Mouse (Mus musculus) kidney, embryonic 14.5 days (tissue): ENCODE data around the gene Tmem251. TPM values are rescaled to one million over a fixed set of nuclear protein-coding genes. Genes with fewer than 3 reads are reported as not detected.

Source experiments
- ATAC-seq: fragments of 200-750 bp; cut with Nextera tagmentation; 2 replicates; pipeline ENCODE4 v1.8.0; 2017; ENCODE audit warnings: moderate number of reproducible peaks, mild to moderate bottlenecking, moderate TSS enrichment, moderate library complexity; ENCODE audit not compliant: low FRiP score, low TSS enrichment
- H3K27ac ChIP-seq: fragments of 300-500 bp; sonication (generic); 2 replicates; pipeline ENCODE4 v1.5.1; 2014; ENCODE audit warnings: low read depth, mild to moderate bottlenecking, low read length, moderate library complexity, mixed read lengths
- H3K27me3 ChIP-seq: fragments of 300-500 bp; sonication (generic); 2 replicates; pipeline ENCODE4 v1.6.1; 2014; ENCODE audit warnings: mild to moderate bottlenecking, low read length; ENCODE audit not compliant: control insufficient read depth, insufficient read depth
- H3K36me3 ChIP-seq: fragments of 300-500 bp; sonication (generic); 2 replicates; pipeline ENCODE4 v1.6.1; 2014; ENCODE audit warnings: low read length, mixed read lengths; ENCODE audit not compliant: control insufficient read depth, insufficient read depth
- H3K4me1 ChIP-seq: fragments of 300-500 bp; sonication (generic); 2 replicates; pipeline ENCODE4 v1.6.1; 2014; ENCODE audit warnings: low read length, mixed read lengths; ENCODE audit not compliant: control insufficient read depth, insufficient read depth
- H3K4me2 ChIP-seq: fragments of 300-500 bp; sonication (generic); replicated peaks from 2 replicates; pipeline ENCODE4 v1.6.1; 2014; ENCODE audit warnings: low read depth, mild to moderate bottlenecking, low read length
- H3K4me3 ChIP-seq: fragments of 300-500 bp; sonication (generic); 2 replicates; pipeline ENCODE4 v1.5.1; 2014; ENCODE audit warnings: mild to moderate bottlenecking, low read length
- H3K9ac ChIP-seq: fragments of 300-500 bp; sonication (generic); 2 replicates; pipeline ENCODE4 v1.6.1; 2014; ENCODE audit warnings: low read depth, mild to moderate bottlenecking, low read length, moderate library complexity
- H3K9me3 ChIP-seq: fragments of 300-500 bp; sonication (generic); 2 replicates; pipeline ENCODE4 v1.6.1; 2016; ENCODE audit warnings: low read length; ENCODE audit not compliant: control insufficient read depth
- WGBS: fragments of 180-500 bp; shearing (Covaris S2); extraction: QIAGEN DNeasy Blood & Tissue Kit; methylation state at CpG from one replicate; pipeline ENCODE4 v1.1.7; 2014; 5-methylcytosine and 5-hydroxymethylcytosine counted together
- polyA plus RNA-seq: library from polyadenylated mRNA; unstranded; fragments of >200 nt; fragmentation: Nextera tagmentation; extraction: Ambion mirVana; gene quantifications from 2 replicates; pipeline ENCODE4 v1.2.1, GENCODE M21; 2014

The Tmem251 gene
- polyA plus RNA-seq, 1 experiment from 2014 or later: 12.1 TPM

DNA sequence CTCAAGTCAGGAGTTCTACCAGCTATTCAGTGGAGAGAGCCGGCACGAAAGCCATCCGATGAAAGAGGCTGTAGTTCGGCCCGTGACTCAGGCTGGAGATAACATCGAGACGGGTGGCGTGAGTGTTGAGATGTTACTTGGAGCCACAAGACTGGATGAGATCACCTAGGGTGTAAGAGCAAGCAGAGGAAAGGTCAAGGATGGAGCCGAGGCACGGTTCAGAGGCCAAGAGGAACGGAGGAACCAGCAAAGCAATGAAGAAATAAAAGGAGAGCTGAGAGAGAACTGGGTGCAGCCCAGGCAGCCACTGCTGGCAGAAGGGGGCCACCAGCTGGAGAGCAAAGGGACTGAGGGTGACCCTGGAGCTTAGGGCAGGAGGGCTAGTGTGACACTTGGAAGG is 35.3 kb upstream of the Tmem251 start:
- WGBS: 58% methylated on average over 11 of the region's 11 CpGs
- no peak for ATAC-seq
- H3K4me2 ChIP-seq: no peak overlapping the region
- H3K9ac ChIP-seq: no peak overlapping the region
- H3K27ac ChIP-seq: no peak overlapping the region
- H3K9me3 ChIP-seq: no peaks in the 10 kb centered on the region
- no peaks in the 10 kb centered on the region for H3K36me3 ChIP-seq
- H3K4me1 ChIP-seq: peaks cover 19% of the 10 kb centered on the region
- H3K27me3 ChIP-seq: no peaks in the 10 kb centered on the region
- no peak overlapping the region for H3K4me3 ChIP-seq

- Histone ChIP-seq H3K4me1 (peaks cover 10% of the 10 kb centered on the region; the same call in 1 of the 2 replicates), H3K36me3 (no peaks in the 10 kb centered on the region), H3K27me3 (no peaks in the 10 kb centered on the region), H3K27ac (no peak overlapping the region), H3K4me2 (no peak overlapping the region), H3K9ac (no peak overlapping the region), H3K9me3 (no peaks in the 10 kb centered on the region), H3K4me3 (no peak overlapping the region)
- 87% methylated on average over 5 of the region's 5 CpGs for WGBS
- ATAC-seq: no peak
Measured at GRCm38 (mm10) chr12:102709896-102710295, 33.7 kb upstream of the Tmem251 start.

DNA sequence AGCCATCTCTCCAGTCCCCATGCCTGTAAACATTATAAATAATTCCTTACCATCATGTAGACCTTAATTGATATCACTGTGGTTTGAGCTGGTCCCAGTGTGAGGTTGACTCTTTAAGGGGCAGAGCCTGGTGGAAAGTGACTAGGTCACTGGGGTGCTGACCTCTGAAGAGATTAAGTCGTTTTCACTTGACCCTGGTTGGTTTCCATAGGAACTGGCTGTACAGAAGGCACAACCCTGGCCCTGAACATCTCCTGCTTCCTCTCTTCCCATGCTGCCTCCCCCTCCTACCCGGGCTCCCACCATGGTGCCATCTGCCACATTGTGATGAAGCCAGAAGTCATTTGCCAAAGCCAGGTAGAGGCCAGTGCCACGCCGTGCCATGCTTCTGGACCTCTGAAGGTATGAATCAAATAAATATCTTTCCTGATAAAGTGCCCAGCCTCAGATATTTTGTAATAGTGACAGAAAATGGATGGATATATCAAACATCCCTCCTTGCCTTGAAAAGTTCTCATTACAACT is 32.6 kb upstream of the Tmem251 start:
- no peak for ATAC-seq
- Histone ChIP-seq H3K9ac (no peak overlapping the region), H3K4me1 (peaks cover 4% of the 10 kb centered on the region; the same call in 1 of the 2 replicates), H3K36me3 (no peaks in the 10 kb centered on the region), H3K4me2 (no peak overlapping the region), H3K27me3 (no peaks in the 10 kb centered on the region), H3K4me3 (no peak overlapping the region), H3K27ac (no peak overlapping the region), H3K9me3 (no peaks in the 10 kb centered on the region)
- 59% methylated on average over 4 of the region's 4 CpGs for WGBS

DNA sequence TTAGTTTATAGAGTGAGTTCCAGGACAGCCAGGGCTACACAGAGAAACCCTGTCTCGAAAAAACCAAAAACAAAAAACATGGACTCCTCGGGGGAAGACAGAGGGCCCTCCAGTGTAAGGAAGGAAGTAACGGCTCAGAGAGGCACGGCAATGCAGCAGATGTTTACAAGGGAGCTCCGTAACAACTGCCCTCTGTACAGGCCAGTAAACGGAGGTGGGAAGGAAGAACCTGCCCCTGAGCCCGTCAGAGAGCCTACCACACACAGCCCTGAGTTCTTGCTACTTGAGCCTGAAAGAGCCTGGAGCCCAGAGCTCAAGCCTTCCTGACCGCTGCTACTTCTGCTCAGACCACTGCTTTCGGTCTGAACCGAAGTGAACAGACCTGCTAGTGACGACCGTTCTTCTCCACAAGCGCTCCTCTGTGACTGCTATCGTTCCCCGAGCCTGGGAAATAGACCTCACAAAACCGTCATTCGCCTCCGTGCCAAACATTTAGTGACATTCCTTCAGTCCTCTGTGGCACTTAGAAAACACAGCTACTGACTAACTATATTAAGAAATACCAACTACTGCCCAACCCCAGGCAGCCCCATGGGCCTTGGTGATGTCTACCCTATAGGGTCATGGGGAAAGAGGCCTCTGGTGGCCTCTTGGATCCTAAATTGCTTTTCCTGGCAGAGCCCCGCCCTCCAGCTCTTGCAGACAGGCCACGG is 30.3 kb upstream of the Tmem251 start:
- no peak overlapping the region for H3K4me3 ChIP-seq
- no peak for ATAC-seq
- no peak overlapping the region for H3K27ac ChIP-seq
- no peaks in the 10 kb centered on the region for H3K9me3 ChIP-seq
- 0 out of 2 replicates have a peak overlapping the region, but pooled peaks have one; percentile 10 for H3K4me2 ChIP-seq
- WGBS: 63% methylated on average over 20 of the region's 20 CpGs
- no peaks in the 10 kb centered on the region for H3K27me3 ChIP-seq
- 0 out of 2 replicates have a peak overlapping the region, but pooled peaks have one; percentile 4 for H3K9ac ChIP-seq
- no peaks in the 10 kb centered on the region for H3K36me3 ChIP-seq
- no peaks in the 10 kb centered on the region for H3K4me1 ChIP-seq

- no peaks in the 10 kb centered on the region for H3K27me3 ChIP-seq
- no peak overlapping the region for H3K9ac ChIP-seq
- H3K4me3 ChIP-seq: no peak overlapping the region
- H3K4me2 ChIP-seq: no peak overlapping the region
- H3K27ac ChIP-seq: no peak overlapping the region
- 50% methylated on average over 2 of the region's 2 CpGs for WGBS
- no peaks in the 10 kb centered on the region for H3K36me3 ChIP-seq
- H3K4me1 ChIP-seq: no peaks in the 10 kb centered on the region
- ATAC-seq: no peak
- no peaks in the 10 kb centered on the region for H3K9me3 ChIP-seq
Measured at GRCm38 (mm10) chr12:102714116-102714515, 29.4 kb upstream of the Tmem251 start.

- no peak overlapping the region for H3K9ac ChIP-seq
- no peak for ATAC-seq
- no peaks in the 10 kb centered on the region for H3K9me3 ChIP-seq
- H3K27ac ChIP-seq: no peak overlapping the region
- no peaks in the 10 kb centered on the region for H3K4me1 ChIP-seq
- H3K4me2 ChIP-seq: no peak overlapping the region
- H3K4me3 ChIP-seq: no peak overlapping the region
- no peaks in the 10 kb centered on the region for H3K27me3 ChIP-seq
- WGBS: 87% methylated on average over 10 of the region's 10 CpGs
- H3K36me3 ChIP-seq: no peaks in the 10 kb centered on the region
Measured at GRCm38 (mm10) chr12:102714654-102715395, 28.7 kb upstream of the Tmem251 start.

DNA sequence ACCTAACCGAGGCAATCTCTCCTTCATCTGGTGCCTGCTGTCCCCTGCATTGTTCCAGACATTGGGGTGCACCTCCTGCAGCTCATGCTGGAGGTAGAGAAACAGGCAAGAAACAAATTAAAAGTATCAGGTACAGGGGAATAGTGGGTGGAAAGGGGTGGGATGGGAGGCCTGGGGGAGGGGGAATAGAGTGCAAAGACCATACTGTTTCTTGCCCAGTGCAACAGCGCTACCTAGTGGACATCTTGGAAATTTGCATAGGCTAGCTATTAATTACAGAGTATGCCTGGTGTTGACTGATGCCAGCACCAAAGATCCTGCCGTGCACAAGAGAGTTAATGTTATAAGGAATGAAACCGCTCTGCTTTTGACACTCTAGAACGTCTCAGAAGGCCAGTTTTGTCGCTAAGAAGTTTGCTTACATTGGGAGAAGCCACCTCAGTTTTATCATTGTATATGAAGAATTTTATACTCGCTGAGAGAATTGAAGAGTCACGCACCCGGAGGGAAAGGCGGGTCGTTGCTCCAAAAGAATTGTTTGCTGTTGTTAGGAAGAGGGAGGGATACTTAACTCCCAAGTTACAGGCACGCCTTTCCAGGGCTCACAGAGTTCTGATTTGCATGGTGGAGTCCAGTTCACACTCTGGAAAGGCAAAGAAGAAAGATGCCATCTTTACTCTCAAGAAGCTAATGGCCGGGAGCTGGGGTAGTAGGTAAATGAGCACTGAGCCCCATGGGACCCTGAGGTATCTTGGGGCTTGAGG is 23.8 kb upstream of the Tmem251 start:
- no peak overlapping the region for H3K4me2 ChIP-seq
- no peaks in the 10 kb centered on the region for H3K27me3 ChIP-seq
- WGBS: 30% methylated on average over 13 of the region's 13 CpGs
- H3K4me3 ChIP-seq: no peak overlapping the region
- H3K36me3 ChIP-seq: no peaks in the 10 kb centered on the region
- 0 out of 2 replicates have a peak, but pooled peaks have one; percentile 56 for ATAC-seq
- H3K4me1 ChIP-seq: no peaks in the 10 kb centered on the region
- no peaks in the 10 kb centered on the region for H3K9me3 ChIP-seq
- H3K27ac ChIP-seq: no peak overlapping the region
- no peak overlapping the region for H3K9ac ChIP-seq

DNA sequence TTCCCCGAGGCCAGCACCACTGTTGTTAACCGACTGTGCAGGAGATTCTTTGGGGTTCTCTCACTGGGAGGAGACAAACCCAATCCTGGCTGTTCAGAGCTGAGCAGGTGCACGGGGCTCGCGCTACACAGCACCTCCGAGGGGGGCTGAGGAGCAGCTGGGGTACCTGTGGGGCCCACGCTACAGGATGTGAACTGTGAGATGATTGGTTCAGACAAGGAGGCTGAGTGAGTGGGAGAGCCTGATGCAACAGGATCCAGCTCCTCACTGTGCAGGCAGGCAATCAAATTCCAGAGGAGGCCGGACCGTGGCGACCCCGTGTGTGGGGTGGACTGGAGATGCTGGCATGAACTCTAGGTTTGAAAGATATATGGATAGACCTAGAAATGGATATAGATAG is 21.1 kb upstream of the Tmem251 start:
- Histone ChIP-seq H3K4me1 (no peaks in the 10 kb centered on the region), H3K4me2 (peak overlapping the region; percentile 26; the same call in 1 of the 2 replicates), H3K27me3 (no peaks in the 10 kb centered on the region), H3K27ac (0 out of 2 replicates have a peak overlapping the region, but pooled peaks have one; percentile 14), H3K9me3 (no peaks in the 10 kb centered on the region), H3K9ac (no peak overlapping the region), H3K36me3 (no peaks in the 10 kb centered on the region), H3K4me3 (no peak overlapping the region)
- WGBS: 18% methylated on average over 11 of the region's 11 CpGs
- peak; percentile 87 for ATAC-seq
